Mouse (Mus musculus): ENCODE measurements around the gene Cbln3. TPM values are rescaled to one million over a fixed set of nuclear protein-coding genes. Genes with fewer than 3 reads are reported as not detected.

Cbln3 gene
- 0.11 and 0.34 TPM in 2 replicates for total RNA-seq (2021)
- long read RNA-seq, experiment 1 = 0 reads
- long read RNA-seq, experiment 2 = 0 reads

DNA sequence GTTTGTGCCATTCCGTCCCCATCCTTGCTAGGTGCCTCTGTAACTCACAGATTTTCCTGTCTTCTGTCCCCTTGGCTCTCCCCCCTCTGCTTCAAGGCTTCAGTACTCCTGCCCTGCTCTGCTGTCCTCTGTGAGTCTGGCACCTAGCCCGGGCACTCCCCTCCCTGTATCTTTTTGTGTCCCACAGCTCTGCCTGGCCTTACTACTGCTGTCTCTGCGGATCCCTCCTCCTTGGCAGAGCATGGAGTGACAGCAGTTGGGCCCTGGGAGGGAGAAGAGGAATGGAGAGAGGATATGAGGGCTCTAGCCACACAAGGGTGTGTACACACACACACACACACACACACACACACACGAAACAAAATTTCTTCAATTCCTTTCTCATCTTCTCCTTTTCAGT lies at the start of gene Cbln3:
Gene Cbln3, minus strand, starts transcription at position 227 of the 400 bp plus-strand sequence.
- peak; percentile 90 for DNase-seq

DNA sequence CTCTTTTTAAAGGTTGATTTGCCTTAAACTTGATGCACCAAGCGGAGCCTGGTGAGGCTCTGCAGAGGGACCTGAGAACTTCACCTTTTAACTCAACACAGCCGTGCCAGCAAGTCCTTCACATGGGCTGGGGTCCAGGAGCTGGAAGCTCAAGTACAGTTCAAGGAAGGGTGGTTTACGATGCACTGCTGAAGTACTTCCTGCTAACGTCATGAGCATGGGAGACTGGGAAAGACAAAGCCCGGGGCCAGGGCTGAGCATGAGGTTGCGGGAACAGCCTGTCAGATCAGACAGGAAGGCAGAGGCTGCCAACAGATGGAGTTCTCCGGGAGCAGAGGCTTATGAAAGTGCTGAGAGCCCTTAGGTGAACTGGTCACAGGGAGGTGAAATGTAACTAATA lies 49.4 kb upstream of the Cbln3 start:
- peak; percentile 49 for DNase-seq

DNA sequence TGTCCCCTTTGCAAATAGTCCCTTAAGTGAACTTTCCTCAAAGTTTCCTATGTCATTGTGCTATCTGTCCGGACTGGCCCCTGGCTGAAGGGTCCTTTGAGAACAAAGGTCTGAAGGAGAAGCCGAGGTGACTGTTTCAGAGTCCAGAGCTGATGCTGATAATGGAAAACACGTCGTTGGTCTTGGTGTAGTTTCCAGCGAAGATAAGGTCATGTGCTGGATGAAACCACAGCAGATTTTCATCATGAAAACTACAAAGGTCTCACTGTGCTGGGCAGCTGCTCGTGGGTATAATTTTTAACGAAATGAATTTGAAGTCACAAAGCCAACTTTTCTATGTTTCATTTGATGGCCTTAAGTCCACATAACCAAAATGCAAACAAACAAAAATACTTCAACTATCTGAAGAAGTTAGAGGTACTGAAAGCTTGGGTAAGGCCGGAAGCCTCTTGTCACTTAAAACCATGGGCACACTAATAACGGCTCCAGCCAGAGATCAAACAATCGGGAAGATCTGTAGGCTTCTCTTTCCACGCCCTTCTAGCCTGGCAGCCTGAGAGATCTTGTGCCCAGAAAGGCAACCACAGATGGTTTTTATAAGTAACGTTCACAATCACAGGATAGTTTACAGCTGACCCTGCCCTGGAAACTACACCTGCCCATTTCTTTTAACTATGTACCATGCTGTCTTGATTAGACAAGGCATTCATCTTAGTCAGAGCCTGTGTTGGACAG lies 45.2 kb upstream of the Cbln3 start:
- no peak for DNase-seq

DNA sequence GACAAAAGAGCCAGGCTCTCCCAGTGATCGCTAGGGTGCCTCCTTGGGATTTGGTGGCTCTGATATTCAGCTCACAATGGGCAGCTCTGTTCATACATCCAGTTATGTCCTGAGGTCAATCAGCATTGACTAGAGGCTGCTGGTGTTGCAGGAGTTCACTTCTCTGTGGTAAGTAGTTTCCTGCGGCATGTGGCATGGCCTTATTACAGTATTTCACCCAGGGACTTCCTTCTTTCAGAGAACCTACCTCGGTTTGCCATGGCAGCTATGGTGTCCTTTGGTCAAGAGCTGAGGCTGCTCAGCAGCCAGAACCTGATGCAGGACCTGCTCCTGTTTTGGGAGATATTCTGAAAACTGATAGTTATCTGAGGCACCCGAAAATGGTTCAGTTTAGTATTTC lies 42.7 kb upstream of the Cbln3 start:
- no peak for DNase-seq

DNA sequence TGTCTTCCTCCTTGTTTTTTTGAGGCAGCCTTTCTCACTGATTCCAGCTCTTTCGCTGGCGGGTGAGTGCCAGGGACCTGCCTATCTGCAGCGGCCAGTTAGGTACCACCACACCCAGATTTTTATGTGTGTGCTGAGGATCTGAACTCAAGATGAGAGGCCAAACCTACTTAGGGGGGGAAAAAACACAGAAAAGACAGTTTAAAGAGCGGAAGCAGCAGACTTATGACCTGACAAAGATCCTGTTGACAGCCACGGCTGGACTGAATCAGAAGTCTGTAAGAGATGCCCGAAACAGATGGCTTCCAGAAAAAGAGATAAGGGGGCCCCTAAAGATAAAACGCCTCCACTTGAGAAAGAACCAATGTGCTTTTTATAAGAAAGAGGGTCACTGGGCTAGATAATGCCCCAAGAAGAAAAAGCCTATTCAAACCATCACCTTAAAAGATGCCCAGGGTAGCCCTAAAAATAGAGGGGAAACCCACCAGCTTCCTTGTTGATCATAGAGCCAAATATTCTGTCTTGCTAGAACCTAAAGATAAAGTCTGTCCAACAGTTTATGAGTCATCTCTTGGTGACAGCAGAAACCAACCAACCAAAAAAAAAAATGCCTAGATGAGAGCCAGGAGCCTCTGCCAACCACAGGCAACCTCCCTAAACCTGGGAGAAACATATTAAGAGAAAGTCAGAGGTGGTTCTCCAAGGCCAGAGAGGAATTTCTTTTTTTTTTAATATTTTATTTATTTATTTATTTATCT lies 38.5 kb upstream of the Cbln3 start:
- DNase-seq = no peak

- peak; percentile 84 for DNase-seq
Observed at GRCm38 (mm10) chr14:55918240-55919082, 34.3 kb upstream of the Cbln3 start.

DNA sequence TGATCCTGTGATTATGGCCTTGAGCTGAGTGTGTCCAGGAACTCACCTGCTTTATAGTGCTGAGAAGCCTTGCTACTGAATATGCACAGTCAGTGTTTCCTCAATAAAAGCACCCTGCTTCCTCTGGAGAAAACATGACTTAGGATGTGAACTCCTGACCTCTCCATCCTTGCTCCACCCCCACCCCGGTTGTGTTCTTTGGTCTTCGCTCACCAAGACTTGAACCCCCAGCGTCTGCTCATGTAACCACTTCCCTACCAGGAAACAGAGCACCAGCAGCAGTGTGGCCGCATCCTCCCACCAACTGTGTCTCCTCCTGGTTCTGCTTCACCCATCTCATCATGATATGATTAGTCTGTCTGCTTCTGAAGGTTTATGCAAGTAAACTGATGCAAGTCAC lies 29.2 kb upstream of the Cbln3 start:
- DNase-seq = peak; percentile 11

- DNase-seq = no peak
Observed at GRCm38 (mm10) chr14:55905518-55905917, 21.3 kb upstream of the Cbln3 start.

DNA sequence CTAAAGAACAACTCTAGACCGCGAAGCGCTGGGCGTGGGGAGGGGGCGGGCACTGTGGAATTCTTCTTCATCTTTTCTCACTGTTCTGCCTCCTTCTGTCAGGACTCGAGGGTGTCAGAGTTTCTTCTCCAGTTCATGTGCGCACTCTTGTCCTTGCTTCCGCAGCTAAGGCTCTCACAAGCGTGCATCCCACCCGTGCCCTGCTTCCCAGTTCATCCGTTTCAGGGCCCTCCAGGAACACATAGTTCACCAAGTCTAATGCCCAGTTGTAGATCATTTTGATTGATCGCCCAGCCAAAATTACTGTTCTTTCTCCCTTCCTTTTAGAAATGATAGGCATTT lies 16.2 kb upstream of the Cbln3 start:
- no peak for DNase-seq

DNA sequence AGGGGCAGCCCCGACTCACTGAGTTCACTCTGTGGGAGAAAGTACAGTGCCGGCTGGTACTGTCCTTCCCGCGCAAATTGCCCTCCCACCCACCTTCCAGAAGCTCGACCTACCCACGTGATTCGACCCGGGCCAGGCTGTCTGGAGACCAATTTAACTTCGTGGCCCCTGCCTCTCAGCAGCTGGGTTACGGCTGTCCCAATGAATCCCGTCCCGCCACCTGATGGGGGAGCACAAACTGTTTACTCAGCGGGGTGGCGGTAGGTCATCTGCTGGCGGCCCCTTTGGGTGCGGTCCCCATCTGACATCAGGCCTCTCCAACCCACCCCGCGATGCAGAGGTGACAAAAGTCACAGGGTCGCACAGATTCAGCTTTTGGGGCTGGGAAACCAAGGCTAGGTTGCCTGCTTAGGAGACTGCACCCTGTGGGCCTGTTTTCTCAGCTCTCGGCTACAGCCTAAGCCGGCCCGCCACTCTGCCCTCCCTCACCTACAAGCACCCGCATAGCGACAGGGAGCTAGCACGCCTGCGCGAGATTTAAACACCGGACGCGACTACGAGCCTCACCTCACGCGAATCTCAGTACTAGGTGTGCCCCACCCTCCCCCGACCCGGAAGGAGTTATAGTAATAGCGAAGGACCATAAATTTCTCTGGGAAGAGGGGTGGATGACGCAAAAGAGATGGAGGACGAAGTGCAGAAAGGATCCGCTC lies 15.7 kb upstream of the Cbln3 start, which contains the start of gene Sdr39u1:
Gene Sdr39u1, minus strand, starts transcription at position 593 of the 713 bp plus-strand sequence.
- peak; percentile 95 for DNase-seq

DNA sequence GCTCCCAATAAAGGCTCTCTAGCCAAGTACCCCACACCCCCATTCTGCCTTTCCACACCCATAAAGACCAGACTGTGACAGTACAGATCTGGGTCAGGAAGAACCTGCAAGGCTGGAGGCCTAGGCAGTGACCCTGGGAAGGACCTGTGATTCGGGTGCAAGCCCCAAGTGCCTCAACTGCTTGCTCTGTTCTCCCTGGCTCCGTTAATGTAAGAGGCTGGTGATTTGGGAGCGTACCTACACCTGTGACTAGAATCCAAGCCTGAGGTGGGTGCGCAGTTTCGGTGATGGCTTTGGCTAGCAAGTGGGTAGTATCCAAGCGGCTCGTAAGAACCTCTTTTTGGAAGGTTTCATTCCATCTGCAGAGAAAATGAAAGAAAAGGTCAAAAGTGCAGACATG lies 14.8 kb upstream of the Cbln3 start:
- DNase-seq = no peak

- no peak for DNase-seq
Observed at GRCm38 (mm10) chr14:55897671-55898070, 13.5 kb upstream of the Cbln3 start.

DNA sequence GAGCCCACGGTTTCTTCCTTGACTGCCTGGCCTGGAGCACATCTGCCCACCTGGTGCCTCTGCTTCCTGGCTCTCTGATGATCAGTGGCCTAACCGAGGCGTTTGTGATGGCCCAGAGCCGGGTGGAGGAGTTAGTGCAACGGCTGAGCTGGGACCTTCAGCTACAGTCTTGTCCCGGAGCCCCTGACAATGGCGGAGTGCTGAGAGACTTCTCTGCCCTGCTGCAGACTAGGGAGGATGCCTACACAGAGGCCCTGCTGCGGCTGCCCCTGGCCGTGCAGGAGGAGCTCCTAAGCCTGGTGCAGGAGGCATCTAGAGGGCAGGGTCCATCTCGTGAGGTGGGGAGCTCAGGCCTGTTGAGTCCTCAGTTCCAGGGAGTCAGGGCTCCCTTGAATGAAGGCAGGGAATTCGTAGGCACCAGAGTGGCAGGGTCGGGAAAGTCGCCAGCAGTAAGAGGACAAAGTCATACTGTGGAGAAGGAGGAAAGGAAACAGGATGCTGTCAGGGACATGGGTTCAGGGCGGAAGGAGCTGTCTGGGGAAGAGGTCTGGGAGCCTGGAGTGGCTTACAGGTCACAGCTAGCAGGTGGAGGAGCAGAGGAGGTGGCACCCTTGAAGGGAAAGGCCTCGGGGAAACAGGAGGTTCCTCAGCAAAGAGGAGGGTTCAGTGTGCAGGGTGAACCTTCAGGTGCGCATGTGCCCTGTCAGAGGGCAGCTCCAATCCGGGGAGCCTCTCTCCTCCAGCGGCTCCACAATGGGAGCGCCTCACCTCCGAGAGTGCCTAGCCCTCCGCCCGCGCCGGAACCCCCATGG lies 2.6 kb upstream of the Cbln3 start:
- no peak for DNase-seq

DNA sequence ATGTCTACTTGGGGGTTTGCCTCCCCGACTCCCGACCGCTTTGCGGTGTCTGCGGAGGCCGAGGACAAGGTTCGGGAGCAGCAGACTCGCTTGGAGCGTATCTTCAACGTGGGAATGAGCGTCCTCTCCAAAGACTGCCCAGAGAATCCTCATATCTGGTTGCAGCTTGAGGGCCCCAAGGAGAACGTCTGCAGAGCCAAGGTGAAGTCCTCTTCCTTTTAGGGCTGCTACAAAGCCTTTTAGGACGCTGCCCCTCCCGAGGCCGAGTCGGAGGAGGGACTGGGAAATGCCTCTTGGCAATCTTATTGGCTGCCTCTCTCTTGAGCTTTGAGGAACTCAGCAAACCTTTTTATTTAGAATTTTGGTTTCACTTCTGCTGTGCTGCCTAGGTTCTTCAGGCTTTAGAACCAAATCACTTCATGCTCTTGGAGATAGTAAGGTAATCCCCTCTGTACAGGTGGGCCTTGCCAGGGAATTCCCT lies 1.6 kb upstream of the Cbln3 start:
- DNase-seq = peak; percentile 77

GRCm38 (mm10) chr14:55885114-55885790 lies 1.1 kb upstream of the Cbln3 start:
- no peak for DNase-seq

DNA sequence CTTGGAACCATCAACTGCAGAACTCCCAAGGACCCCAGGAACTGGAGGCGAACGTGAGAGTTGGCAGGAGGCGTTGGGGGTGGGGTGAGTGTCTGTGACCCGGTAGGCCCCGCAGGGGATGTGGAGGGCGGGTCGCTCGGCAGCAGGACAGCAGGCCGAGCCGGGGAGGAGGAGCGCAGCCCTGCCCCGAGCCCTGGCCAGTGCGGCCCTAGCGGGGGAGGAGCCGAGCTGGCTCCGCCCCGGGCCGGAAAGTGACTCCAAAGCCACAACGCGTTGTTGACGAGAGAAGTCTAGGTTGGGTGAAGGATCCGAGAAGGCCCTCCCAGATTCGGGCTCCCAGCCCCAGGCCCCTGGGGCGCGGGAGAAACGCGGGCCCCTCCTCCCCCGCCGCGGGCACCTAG lies 521 bp upstream of the Cbln3 start, which contains the start of gene Khnyn:
Gene Khnyn, plus strand, starts transcription at position 235 of the 401 bp plus-strand sequence.
- DNase-seq = peak; percentile 96

- no peak for DNase-seq
Observed at GRCm38 (mm10) chr14:55883663-55884062, 529 bp downstream of the Cbln3 start.

- DNase-seq = no peak
Observed at GRCm38 (mm10) chr14:55883149-55883661, 987 bp downstream of the Cbln3 start.

DNA sequence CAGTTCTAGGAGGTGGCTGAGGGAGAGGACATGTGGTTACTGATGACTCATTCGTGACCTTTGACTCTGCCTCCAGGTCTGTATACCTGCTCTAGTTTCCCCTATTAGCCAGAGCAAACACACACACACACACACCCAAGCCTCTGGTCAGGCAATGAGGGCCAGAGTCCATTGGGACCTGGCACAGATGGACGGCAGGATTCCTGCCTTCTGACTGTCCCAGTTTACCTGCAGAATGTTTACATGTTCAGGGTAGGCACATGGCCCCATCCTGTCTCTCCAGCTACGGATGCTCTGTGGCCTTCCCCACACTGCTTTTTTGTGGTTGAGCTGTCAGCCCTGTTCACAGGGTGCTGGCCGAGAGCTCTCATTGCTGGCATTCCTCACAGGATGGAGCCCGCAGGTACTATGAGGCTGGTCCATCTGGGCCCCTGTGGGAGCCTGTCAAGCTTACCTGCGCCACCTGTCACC lies 2.0 kb downstream of the Cbln3 start:
- no peak for DNase-seq

GRCm38 (mm10) chr14:55880982-55881381 lies 3.2 kb downstream of the Cbln3 start:
- DNase-seq = no peak
